Mouse (Mus musculus) lung, postnatal 0 days (tissue): ENCODE results near the gene Slc12a9.

Experiments
- CTCF ChIP-seq: IDR thresholded peaks from 2 replicates; pipeline ENCODE4 v1.5.1; 2016; ENCODE audit warnings: antibody characterized with exemption, mild to moderate bottlenecking
- EP300 ChIP-seq: IDR thresholded peaks from 2 replicates; pipeline ENCODE4 v1.6.1; 2016; ENCODE audit warnings: antibody characterized with exemption, mild to moderate bottlenecking, control low read depth

DNA sequence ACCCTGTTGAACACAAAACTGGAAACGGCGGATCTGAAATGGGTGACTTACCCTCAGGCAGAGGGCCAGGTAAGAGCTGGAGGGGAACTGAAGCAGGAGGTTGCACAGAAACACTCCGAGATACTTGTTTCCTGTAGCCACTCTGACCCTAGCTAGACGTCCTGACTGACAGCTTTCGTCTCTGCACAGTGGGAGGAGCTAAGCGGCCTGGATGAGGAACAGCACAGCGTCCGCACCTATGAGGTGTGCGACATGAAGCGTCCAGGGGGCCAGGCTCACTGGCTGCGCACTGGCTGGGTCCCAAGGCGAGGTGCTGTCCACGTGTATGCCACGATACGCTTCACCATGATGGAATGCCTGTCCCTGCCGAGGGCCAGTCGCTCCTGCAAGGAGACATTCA, 20.7 kb upstream of the Slc12a9 start:
- TF ChIP-seq CTCF (no peak), EP300 (no peak)
